Mouse (Mus musculus) lung, embryonic 14.5 days (tissue): ENCODE measurements around the gene Dock3. TPM values are rescaled to one million over a fixed set of nuclear protein-coding genes. Genes with fewer than 3 reads are reported as not detected.
A peak's percentile ranks its signal among the peaks of the same experiment; 100 is the strongest.

Source experiments
- ATAC-seq: fragments of 200-750 bp; cut with Nextera tagmentation; 2 replicates; pipeline ENCODE4 v1.8.0; 2017; ENCODE audit warnings: mild to moderate bottlenecking, moderate TSS enrichment, moderate library complexity; ENCODE audit not compliant: insufficient read depth
- DNase-seq: peaks from one replicate; pipeline ENCODE4 v3.0.0-alpha.2; 2015
- H3K27ac ChIP-seq: fragments of 300-500 bp; sonication (generic); 2 replicates; pipeline ENCODE4 v1.5.1; 2014; ENCODE audit warnings: low read depth, mild to moderate bottlenecking, moderate library complexity
- H3K27me3 ChIP-seq: fragments of 300-500 bp; sonication (generic); 2 replicates; pipeline ENCODE4 v1.6.1; 2014; ENCODE audit warnings: low read length, control low read depth; ENCODE audit not compliant: insufficient read depth
- H3K36me3 ChIP-seq: fragments of 300-500 bp; sonication (generic); 2 replicates; pipeline ENCODE4 v1.6.1; 2014; ENCODE audit warnings: control low read depth; ENCODE audit not compliant: insufficient read depth
- H3K4me1 ChIP-seq: fragments of 300-500 bp; sonication (generic); 2 replicates; pipeline ENCODE4 v1.6.1; 2014; ENCODE audit warnings: antibody characterized with exemption, control low read depth; ENCODE audit not compliant: insufficient read depth
- H3K4me2 ChIP-seq: fragments of 300-500 bp; sonication (generic); 2 replicates; pipeline ENCODE4 v1.6.1; 2014; ENCODE audit warnings: mild to moderate bottlenecking
- H3K4me3 ChIP-seq: fragments of 300-500 bp; sonication (generic); 2 replicates; pipeline ENCODE4 v1.5.1; 2014; ENCODE audit warnings: low read depth, low read length
- H3K9ac ChIP-seq: fragments of 300-500 bp; sonication (generic); 2 replicates; pipeline ENCODE4 v1.6.1; 2014
- H3K9me3 ChIP-seq: fragments of 300-500 bp; sonication (generic); 2 replicates; pipeline ENCODE4 v1.6.1; 2016; ENCODE audit warnings: low read depth, low read length, control low read depth
- CTCF ChIP-seq: IDR thresholded peaks from 2 replicates; pipeline ENCODE4 v1.5.1; 2016; ENCODE audit warnings: antibody characterized with exemption, low read depth
- WGBS: fragments of 180-500 bp; shearing (Covaris S2); extraction: QIAGEN DNeasy Blood & Tissue Kit; methylation state at CpG from one replicate; pipeline ENCODE4 v1.1.7; 2014; 5-methylcytosine and 5-hydroxymethylcytosine counted together
- polyA plus RNA-seq: library from polyadenylated mRNA; unstranded; fragments of >200 nt; fragmentation: Nextera tagmentation; extraction: Ambion mirVana; gene quantifications from 2 replicates; pipeline ENCODE4 v1.2.1, GENCODE M21; 2014

Gene Dock3
- 0.23 and 0.25 TPM in 2 replicates for polyA plus RNA-seq

- peak within 1 kb of the TSS; percentile 48 for H3K4me3 ChIP-seq
- peak within 1 kb of the TSS; percentile 42 for H3K9ac ChIP-seq
- no peaks in the 10 kb centered on the region for H3K36me3 ChIP-seq
- no peak within 1 kb of the TSS for H3K27ac ChIP-seq
- H3K9me3 ChIP-seq: no peaks in the 10 kb centered on the region
- peaks cover 92% of the 10 kb centered on the region for H3K27me3 ChIP-seq
- ATAC-seq (peak; percentile 86), DNase-seq (peak; percentile 83)
- 0 out of 2 replicates have a peak, but pooled peaks cover 3% of the 10 kb centered on the region for H3K4me1 ChIP-seq
- H3K4me2 ChIP-seq: peak within 1 kb of the TSS; percentile 95
- WGBS: under 1% methylated on average over 78 of the region's 87 CpGs
- no peak for TF ChIP-seq CTCF
Measured at GRCm38 (mm10) chr9:107231539-107232139, at the start of gene Dock3. Gene Dock3 (minus strand): TSS chr9:107231909.

DNA sequence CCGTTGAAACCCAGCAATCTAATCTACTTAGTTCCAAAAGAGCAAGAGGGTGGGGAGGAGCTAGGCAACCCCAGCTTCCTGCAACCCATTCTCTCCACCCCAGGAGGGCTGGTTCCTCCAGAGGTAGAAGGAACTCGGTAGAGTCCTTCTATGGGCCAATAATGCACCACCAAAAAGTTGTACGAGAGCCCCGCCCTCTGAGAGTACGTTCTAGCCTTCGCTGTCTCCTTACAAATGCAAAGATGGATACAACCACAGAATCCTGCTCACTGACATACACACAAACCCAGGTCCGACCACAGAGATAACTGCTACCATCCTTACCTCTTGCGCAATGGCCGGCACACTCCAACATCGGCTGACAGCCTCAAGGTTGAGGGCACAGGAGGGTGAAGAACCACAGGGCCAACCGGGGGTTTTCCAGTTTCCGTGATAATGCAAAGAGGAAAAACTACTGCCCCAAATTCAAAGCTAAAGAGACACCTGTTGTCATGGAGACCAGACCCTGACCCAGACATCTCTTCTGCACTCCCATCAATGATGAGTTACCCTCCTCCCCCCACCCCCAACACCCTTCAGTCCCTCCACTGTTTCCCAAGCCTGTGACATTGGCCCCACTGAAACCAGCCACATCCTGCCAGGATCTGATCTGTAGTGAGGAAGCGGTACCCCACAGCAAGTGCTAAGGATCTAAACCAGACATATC is 48.8 kb upstream of the Dock3 start:
- Histone ChIP-seq H3K4me3 (no peak overlapping the region), H3K27me3 (no peaks in the 10 kb centered on the region), H3K9me3 (no peaks in the 10 kb centered on the region), H3K4me2 (peak overlapping the region; percentile 46), H3K9ac (peak overlapping the region; percentile 39; the same call in 1 of the 2 replicates), H3K36me3 (no peaks in the 10 kb centered on the region), H3K4me1 (peaks cover 17% of the 10 kb centered on the region), H3K27ac (peak overlapping the region; percentile 67; the same call in 1 of the 2 replicates)
- ATAC-seq: no peak
- DNase-seq: no peak
- no peak for TF ChIP-seq CTCF
- WGBS: 45% methylated on average over 13 of the region's 13 CpGs

DNA sequence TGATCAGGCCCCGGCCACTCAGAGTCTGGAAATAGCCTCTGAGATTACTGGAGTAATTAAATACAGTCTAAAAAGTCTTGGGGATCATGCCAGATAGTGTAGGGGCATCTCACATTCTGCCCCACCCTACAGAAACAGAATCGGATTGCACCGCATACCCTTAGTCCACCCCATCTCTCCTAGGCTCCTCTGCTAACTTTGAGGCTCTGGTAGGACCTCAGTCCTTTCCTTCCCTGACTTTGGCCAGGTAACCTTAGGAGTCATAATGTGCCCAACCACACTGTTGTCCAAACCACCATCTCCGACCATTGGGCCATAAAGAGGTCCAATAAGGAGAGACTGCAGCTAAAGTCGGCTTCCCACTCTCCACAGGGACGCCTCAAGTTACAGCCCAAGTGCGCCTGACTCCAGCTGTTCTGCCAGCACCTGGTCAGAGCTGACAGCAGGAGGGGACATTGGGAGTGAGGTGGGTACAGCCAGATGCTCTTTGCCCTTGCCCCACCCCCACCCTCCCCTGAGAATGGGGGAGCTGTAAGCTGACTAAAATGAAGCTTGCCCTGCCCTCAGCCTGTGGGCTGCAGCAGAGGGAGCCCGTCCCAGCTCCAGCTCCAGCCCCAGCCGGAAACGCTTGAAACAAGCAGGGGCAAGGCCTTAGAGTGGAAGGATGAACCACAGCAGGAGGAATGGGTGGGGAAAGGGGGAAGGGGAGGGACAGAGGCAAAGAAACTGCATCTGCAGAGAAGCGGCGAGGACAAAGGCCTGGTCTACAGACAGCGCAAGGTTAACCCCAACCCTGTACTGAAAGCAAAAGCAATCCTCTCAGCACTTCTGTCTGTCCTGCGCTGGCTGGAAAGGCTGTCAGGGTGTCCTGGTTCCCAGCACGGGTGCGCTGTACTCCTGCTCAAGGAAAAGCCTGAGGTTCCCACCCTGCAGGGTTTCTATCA is 47.9 kb upstream of the Dock3 start:
- 17% methylated on average over 16 of the region's 16 CpGs for WGBS
- Histone ChIP-seq H3K9ac (peak overlapping the region; percentile 39; the same call in 1 of the 2 replicates), H3K9me3 (no peaks in the 10 kb centered on the region), H3K27ac (peak overlapping the region; percentile 67), H3K4me1 (peaks cover 17% of the 10 kb centered on the region), H3K4me2 (peak overlapping the region; percentile 46), H3K27me3 (no peaks in the 10 kb centered on the region), H3K36me3 (no peaks in the 10 kb centered on the region), H3K4me3 (no peak overlapping the region)
- DNase-seq (peak; percentile 50), ATAC-seq (peak; percentile 77)
- peak; percentile 3; the same call in 1 of the 2 replicates for TF ChIP-seq CTCF

DNA sequence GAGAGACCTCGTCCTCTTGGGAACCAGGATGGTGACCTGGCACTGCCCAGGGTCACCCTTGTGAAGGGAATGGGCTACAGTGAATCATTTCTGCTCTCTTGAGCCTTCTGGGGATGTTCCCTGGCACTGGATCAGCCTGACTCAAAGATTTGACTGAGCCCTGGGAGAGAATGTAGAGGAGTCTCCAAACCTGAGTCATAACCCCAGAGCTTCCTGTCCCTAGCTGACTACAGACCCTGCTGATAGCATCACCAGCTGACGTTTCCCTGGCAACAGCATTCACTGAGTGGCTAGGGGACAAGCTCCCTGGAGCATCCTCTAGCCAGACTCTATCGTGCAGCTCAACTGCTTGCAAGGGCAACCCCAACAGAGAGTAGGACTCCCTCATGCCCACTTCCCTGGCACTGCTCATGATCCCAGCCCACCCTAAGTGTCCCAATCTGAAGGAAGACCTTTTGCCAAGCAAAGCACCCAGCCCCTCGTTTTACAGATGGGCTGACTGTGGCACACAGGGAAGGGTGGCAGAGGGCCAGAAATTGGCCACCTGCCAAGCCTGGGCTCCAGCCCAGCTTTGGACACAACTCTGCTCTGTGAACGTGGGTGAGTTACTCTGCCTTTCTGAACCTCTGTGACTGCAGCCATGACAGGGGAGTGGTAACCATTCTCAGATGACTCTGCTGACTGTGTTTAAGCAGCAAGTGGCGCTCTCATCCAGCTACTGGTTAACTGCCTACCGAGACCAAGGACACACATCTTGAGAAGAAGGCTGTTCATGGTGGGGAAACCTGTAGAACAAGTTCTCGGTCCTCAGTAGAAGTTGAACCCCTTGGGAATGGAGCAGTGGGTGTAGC is 47.0 kb upstream of the Dock3 start:
- Histone ChIP-seq H3K4me2 (no peak overlapping the region), H3K27me3 (no peaks in the 10 kb centered on the region), H3K4me3 (no peak overlapping the region), H3K9ac (no peak overlapping the region), H3K9me3 (no peaks in the 10 kb centered on the region), H3K36me3 (no peaks in the 10 kb centered on the region), H3K27ac (no peak overlapping the region), H3K4me1 (peaks cover 17% of the 10 kb centered on the region)
- WGBS: 38% methylated on average over 8 of the region's 8 CpGs
- peak; percentile 27; the same call in 1 of the 2 replicates for TF ChIP-seq CTCF
- peak; percentile 68 for DNase-seq
- peak; percentile 66 for ATAC-seq

DNA sequence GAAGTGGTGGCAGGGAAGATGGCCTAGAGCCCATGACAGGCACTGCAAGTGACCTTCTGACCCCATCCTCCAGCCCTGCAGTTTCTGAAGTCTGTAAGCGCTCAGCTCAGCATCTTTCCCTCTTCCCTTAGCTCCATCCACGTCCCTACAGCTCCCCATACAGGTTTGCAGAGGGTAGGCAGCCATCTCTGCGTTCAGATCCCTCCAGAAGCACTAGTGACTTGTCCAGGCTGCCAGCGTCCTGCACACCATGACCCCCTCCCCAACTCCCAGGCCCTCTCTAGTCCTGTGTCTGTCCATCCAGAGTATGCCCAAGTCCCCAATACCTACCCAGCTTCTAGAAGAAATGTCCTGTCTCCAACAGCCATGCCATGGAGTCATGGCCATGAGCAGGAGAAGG is 46.4 kb upstream of the Dock3 start:
- no peak overlapping the region for H3K9ac ChIP-seq
- DNase-seq (no peak), ATAC-seq (no peak)
- peaks cover 17% of the 10 kb centered on the region for H3K4me1 ChIP-seq
- H3K9me3 ChIP-seq: no peaks in the 10 kb centered on the region
- H3K27ac ChIP-seq: no peak overlapping the region
- H3K4me3 ChIP-seq: no peak overlapping the region
- no peaks in the 10 kb centered on the region for H3K27me3 ChIP-seq
- no peak overlapping the region for H3K4me2 ChIP-seq
- H3K36me3 ChIP-seq: no peaks in the 10 kb centered on the region
- 53% methylated on average over 4 of the region's 4 CpGs for WGBS
- 0 out of 2 replicates have a peak, but pooled peaks have one; percentile 13 for TF ChIP-seq CTCF

DNA sequence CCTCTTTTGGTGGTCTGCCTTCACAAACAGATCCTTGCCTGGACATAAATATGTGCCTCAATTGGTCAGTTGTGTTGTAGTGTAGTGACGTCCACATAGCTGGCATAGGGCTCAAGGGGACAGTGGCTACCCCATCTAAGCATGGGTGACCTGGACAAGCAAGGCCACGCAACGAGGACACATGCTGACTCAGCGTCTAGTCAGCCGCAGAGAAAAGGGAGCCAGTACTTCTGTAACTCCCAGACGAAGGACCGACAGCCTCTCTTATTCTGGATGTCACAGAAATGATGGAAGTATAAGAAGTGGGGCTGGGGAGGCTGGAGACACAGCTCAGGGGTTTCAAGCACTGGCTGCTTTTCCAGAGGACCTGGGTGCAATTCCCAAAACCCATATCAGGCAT is 45.9 kb upstream of the Dock3 start:
- ATAC-seq (no peak), DNase-seq (no peak)
- no peaks in the 10 kb centered on the region for H3K36me3 ChIP-seq
- no peak overlapping the region for H3K9ac ChIP-seq
- no peak for TF ChIP-seq CTCF
- no peak overlapping the region for H3K4me3 ChIP-seq
- H3K9me3 ChIP-seq: no peaks in the 10 kb centered on the region
- no peak overlapping the region for H3K27ac ChIP-seq
- peaks cover 17% of the 10 kb centered on the region for H3K4me1 ChIP-seq
- 66% methylated on average over 7 of the region's 7 CpGs for WGBS
- no peak overlapping the region for H3K4me2 ChIP-seq
- H3K27me3 ChIP-seq: no peaks in the 10 kb centered on the region
